Mouse (Mus musculus) retina, postnatal 7 days (tissue): ENCODE measurements around the gene 1700011L22Rik.

ENCODE experiments used
- DNase-seq: peaks from one replicate; pipeline ENCODE4 v3.0.0-alpha.2; 2012; ENCODE audit warnings: low read depth, low spot score

The 1700011L22Rik gene

DNA sequence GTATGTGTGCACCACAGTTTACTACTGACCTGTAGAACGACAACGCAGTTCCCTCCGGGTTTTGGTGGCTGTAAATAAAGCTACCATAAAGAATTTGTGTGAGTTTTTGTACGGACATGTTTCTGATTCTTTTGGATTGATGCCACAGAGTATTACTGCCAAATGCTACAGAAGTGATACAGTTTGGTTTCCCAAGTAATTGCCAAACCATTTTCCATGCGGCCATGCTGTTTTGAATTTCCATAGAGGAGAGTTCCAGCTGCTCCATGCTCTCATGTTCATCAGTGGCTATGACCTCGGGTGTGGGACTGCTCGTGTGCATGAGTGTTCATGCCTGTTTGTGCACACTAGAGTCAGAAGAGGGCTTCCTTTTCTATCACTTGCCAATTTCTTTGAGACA, 8.4 kb downstream of the 1700011L22Rik start:
- DNase-seq, result no peak

DNA sequence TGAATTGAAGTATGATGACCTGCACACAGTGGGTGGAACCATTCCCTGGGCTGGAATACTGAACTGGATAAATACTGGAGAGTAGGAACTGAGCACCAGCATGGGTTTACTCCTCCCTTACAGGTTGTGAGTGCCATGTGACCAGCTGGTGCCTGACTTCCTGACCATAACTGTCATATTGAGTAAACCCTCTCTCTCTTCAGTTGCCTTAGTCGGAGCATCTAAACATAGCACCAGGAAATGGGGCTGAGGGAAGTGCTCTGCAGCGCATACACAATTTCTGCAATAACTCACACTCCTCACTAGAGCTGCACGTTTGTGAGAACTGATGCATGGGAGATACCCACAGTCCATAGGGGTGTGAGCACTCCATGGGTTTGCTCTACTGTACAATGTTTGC, 9.1 kb downstream of the 1700011L22Rik start:
- no peak for DNase-seq

DNA sequence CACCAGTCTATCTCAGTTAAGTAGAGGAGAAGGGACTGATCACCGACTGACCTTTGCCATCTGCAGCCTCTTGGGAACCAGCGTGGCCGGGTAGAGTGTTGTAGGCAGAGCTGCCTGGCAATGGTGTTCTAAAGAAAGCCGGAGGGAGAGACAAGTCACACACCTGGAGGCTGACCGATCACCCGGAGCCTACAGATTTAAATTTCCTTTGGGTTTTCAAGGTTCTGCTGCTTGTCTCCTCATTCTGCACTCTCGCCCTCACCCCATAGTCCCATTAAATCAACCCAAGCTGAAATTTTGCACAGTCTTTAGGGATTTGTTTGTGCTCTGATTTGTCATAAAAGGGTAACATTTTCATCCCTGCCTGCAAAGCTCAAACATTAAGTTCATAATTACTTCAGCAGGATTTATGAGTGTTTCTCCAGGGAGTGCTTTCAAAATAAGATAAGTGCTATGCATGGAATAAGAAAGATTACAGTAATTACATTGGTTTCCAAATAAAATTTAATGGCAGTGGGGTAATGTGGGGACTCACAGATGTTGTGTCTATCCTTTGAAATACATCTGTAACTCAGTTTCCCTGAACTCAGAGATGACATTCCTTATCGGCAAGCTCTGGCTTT, 19.0 kb downstream of the 1700011L22Rik start:
- DNase-seq, result no peak

DNA sequence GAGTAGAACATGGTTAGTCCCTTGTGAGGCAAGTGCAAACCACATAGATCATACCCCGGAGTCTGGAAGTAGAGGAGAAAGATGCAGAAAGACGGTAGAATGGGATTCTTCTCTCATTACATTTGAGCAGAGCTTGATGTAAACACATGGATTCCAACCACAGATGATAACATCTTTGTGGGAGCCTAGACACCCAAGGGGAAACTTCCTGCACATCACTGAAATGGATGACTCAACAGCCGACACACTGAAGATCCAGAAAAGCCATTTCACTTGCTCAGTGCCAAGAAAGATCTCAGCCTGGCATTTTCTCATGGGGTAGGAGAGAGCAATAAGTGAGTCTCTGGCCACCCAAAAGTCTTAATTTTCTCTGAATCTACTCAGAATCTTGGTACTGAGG, 20.5 kb downstream of the 1700011L22Rik start:
- DNase-seq, result no peak

DNA sequence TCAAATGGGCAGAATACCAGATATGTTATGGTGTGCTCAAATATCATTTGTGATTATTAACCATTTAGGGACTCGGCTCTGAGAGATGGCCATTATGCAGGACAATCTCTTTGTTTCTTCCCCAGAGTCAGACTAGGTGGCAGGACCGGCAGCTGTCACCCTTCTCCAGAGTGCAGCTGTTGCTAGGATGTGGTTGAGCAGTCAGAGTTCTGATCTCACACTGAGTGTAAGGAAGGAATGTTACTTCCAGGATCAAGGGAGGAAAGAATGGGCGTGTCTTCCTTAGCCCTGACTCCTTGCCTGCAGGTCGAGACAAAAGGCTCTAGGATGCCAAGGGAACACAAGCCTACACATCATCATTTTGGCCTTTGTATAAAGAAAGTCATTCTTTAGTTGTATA, 21.2 kb downstream of the 1700011L22Rik start:
- no peak for DNase-seq

DNA sequence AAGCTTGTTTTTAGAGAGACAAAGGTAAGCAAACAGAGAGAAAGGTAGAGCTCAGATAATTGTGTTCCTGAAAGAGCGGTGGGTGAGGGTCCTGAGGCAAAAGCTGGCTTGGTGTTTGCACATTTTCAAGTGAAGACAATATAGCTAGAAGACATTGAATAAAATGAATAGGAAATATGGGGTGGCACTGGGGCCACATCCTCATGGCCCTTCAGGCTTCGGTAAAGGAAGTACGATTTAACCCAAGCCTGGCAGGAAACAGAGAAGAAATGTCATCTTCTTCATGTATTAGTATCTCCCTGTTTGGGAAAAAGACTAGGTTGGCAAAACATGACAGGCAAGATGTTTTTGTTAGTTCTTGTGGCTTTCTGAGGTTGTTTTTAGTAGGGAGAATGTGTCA, 22.3 kb downstream of the 1700011L22Rik start:
- DNase-seq, result no peak

DNA sequence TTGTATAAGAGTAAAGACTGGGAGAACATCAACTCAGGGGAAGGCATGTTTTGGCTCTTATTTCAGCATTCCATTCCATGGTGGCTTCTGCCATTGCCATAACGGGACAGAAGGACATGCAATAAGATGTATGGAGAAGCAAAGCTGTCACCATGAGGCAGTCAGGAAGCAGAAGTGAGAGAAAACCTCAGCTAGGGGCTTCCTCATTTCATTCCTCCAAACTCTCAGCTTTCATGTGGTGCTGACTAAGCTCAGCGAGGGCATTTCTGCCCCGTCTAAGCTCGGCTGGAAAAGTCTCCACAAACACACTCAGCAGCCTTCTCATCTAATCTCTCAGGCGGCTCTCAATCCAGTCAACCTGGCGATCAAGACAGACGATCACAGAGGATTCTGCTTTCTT, 22.8 kb downstream of the 1700011L22Rik start:
- no peak for DNase-seq

DNA sequence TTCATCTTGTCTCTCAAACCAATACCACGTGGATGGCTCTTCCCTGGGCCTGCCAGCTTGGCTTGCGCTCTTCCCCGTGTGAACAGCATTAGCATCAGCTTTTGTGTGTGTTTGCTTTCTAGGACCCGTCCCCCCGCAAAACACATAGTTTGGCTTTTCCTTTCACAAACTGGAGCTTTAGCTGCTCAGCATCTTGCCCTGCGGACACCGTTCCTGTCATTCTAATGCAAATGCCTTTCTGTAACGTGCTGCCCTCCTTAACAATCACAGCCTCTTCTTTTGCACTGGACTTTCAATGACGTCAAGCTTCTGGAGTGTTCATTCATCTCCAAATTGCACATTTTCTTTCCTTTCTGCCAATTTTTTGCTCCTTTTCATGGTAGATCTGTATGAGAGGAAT, 24.0 kb downstream of the 1700011L22Rik start:
- DNase-seq, result no peak

DNA sequence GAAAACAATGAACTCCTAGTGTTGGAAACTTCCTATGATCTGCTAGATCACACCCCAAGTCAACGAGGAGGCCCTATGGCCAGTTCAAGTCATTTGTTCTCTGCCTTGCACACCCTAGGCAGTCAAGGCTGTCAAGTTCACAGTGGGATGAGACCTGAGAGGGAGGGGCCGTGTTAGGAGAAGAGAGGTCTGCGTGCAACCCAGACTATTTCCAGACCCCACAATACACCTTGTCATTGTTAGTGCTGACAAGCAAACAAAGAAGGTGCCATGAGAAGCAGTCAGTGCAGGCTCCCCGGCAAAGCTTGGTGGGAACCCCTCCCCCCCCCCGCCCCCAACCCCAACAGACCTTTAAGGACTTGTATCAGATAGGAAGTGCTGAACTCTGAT, 25.6 kb downstream of the 1700011L22Rik start:
- no peak for DNase-seq

DNA sequence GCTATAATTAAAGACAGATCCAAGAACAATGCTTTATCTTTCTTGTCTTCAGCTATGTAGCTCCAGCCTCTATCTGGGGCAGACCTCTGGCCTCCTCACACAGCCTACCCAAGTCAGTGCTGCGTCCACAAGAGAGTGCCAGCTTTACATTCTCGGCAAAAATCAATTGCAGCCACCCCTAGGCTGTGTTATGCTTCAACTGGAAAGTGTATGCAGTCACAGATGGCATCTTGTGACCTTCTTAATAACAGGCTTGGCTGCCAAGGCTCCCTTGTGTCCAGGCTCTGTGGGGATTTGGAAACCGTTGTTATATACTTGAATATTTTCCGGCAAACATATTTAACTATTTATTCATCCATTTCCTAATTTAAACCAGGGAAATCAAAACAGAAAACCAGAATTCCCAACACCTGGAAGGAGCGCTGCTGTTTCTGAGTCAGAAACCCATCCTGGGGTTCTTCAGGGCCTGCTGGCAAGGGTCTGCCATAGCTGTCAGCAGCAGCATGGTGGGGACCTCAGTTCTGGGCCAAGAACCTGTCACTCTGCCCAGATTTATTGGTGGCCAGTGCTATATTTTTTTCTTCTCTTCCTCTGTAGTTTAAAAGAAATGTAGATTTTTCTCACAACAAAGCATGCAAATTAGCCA, 26.1 kb downstream of the 1700011L22Rik start:
- DNase-seq, result no peak

DNA sequence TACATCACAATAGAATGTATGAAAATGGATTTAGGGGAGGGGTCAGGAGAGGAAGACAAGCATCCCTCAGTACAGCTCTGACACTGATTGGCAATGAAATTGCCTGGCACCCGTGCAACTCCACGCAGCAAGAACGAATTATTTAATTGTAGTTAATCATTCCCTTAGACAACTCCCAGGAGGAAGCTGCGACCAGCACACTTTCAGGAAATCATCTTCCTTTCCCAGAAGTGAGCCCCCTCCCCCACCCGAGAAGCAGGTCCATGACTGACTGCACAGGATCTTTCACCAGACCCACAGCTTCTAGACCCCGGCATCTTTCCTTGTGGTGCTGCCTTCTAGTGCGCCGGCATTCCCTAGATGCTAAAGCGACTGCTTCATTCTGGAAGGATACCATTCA, 36.7 kb downstream of the 1700011L22Rik start:
- DNase-seq, result no peak

DNA sequence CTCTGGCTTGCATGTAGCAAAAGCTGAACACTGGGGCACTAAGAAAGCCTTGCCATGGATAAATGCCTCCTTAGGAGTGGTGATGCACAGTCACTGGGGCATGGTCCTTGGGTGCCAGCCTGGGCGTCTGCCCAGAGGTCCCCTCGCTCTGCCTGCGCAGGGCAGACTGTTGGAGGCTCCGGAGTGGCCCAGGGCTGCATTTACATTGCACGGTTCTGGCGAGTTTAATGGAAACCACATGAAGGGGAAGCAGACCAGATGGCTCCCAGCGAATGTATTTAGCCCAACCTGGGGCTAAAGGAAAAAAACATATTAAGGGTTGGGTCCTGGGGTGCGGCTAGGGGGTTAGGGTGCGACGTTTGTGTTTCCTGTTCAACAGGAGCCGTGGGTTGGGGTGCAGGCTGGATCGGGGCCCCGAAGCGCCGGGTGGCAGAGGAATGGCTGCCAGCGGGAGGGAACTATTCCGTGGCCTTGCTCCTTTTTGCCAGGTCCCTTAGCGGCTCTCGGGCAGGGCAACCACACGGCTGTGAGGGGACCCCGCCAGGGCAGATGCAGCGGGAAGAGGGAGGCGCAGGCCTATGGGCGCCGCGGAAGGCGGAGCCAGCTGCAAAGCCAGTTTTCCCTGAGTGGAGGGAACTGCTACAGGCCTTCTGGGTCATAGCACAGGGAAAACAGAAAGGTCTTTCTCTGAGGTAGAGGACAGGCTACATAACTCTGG, 38.6 kb downstream of the 1700011L22Rik start:
- no peak for DNase-seq

DNA sequence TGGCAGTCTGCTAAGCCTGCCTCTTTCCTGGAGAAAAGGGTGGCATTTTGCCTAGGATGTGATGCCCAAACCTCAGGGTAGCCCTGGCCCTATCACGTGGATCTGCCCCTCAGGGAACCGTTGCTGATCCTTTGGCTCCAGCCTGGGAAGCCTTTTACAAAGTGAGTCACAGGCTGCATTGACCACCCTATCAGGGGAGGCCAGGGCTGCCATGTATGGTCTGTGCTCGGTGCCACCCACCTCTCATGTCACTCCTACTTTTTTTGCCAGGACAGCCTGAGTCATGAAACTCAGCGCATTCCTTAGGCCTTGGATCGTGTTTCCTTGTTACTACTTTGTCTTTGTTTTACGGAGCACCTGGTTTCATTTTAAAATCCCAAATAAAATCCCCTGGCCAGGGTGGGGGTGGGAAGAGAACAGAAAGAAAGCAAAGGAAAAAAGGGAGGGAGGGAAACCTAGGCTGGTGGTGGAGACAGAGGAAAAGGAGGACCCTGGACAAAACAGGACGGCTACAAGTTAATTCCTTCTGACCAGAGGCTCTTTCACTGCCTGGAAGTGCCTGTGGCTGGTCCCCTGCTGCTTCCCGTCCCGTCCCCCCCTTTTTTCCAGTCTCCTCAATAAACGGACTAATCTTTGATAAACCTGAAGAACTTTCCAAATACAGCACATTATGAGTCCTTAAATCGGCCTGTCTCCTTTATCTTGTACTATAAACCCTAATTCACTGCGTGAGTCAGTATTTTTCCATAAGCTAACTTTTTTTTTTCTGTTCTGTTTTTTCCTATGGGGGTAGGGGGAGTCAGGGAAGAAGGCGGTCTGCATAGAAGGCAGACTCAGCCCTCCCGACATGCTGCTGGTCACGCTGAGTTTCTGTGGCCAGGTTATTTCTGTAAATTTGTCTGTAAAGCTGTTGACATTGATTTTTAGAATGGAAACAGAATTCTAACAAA, 39.4 kb downstream of the 1700011L22Rik start:
- DNase-seq, result no peak

DNA sequence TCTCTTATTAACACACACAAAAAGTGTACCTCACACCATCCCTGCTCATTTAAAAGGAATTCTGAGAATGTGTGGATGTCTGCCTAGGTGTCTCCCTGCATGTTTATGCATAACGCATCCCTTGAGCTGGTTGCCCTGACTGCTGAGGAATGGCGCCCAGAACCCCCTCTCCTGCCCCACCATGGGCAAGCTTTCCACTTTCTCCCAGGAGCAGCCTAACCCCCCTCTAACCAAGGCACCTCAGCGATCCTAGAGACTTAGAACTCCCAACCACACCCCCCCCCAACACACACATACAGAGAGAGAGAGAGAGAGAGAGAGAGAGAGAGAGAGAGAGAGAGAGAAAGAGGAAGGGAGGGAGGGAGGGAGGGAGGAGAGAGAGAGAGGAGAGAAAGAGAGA, 40.2 kb downstream of the 1700011L22Rik start:
- DNase-seq, result no peak

DNA sequence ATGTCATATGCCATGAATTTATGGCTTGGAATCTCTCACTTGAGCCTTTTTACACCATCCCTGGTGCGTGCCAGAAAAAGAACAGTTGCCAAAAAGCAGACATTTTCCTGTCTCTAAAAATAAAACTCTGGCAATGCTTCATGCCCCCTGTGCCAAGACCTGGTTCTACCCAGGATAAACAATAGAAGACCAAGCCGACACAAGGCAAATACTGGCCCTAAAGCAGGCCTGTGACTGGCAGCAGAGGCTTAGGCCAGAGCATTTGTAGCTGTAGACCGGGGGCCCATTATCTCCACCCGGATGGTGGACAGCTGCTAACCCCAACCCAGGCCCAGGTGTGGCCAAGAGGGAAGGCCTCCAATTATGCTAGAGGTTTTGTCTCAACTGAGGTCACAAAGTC, 41.5 kb downstream of the 1700011L22Rik start:
- DNase-seq, result no peak

DNA sequence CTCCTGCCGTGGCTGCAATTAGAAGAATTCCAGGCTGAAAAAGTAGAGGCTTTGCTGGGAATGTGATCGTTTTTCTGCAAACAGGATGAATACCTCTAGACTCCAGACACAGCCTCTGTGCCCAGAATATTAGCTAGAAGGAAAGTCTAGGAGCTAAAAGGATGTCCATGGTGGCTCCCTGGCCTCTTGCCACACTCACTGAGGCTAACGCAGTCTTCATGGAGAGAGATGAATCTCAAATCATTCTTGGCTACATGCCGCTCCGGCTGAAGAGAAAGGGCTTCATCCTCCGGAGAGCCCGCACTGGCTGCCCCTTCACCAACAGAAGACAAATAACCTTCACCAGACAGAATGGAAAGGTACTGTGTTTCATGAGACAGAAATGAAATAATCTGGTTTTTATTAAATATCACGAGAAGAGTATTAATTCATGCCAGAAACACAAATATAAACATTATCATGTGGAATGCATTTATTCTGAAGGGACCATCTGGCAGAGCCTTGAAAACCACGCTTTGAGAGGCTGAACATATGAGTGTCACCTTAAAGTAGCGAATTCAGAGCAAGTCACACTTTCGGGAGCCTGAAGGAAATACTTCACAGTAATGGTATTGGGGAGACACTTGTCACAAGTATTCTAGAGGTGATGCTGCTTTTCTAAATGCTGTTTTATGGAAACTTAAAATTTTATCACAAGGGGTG, 46.8 kb downstream of the 1700011L22Rik start:
- no peak for DNase-seq

DNA sequence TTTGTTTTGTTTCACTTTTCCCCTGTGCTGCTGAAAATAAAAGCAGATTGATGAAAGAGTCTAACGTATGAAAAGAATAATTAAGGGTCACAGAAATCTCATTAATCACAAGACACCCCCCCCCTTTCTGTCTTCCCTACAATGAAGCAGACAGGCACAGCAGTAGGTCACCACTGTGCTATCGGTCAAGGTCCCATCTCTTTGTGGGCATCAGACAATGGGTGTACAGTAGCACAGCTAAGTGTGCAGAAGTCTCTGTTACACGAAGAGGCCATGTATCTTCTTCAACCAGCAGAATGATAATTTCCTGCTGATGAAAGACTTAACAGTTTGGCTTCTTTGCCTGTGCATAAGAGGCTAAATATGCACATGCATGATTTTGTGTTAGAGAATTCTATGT, 49.7 kb downstream of the 1700011L22Rik start:
- DNase-seq, result no peak

DNA sequence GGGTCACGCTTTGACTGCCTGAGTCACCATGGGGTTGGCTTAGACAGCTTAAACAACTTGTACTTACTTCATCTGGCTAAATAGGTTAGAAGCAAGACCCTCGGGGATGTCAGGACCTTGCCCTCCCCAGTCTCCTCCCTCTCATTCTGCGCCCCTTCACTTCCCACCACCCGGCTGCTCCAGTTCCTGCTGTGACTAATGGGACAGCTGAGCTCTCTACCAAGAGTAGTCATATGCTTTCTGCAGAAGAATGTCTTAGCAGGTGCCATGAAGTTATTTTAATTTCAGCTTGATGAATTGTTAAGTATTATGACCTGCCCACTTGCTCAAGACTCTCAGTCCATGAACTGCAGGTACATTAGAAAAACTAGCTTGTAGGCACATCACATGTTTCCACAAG, 51.9 kb downstream of the 1700011L22Rik start:
- no peak for DNase-seq

DNA sequence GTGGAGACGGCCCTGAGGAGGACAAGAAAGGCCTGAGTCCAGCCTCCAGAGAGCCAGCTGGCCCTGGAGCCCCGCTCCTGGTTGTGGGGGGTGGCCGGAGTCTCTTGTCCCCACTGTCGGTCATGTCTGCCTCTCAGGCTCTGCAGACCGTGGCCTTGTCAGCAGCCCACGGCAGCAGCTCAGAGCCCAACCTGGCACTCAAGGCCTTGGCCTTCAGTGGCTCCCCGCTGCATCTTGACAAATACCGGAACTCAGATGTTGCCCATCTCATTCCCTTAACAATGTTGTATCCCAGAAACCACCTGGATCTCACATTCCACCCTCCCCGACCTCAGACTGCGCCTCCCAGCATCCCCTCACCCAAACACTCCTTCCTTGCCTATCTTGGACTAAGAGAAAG, 58.3 kb downstream of the 1700011L22Rik start:
- DNase-seq, result no peak

DNA sequence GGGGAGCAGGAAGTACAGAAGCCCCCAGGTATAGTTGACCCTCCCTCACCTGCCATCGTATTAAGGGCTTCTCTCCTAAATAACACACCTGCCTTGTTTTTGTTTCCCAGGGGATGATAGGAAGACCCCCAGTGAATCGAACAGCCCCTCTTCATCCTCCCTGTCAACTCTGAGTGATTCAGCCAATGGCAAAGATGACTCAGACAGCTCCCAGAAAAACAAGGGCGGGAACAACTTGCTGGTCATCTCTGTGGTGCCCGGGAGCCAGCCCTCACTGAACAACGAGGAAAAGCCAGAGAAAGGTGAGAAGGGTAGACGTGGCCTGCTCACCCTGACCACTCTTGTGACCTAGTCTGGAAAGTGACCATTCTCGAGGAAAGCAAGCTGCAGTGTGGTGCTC, 62.9 kb downstream of the 1700011L22Rik start:
- no peak for DNase-seq

DNA sequence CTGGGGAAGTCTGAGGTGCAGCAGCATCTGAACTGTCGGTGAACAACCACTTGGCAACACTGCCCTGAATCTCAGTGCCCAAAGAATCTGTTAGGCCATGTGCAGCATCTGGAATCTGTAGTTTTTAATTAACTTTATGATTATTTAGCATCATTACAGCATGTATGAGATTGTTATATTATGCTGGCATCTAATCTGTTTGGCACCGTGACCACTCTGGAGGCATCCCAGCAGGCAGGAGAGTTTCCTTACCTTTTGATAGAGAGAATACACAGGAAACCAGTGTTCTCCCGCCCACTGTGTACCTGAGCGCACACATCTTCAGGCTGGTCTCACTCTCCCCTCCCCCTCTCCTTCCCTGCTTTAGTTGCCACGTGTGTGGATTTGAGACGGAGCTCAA, 68.7 kb downstream of the 1700011L22Rik start:
- DNase-seq, result no peak
